13 mouse cellular contexts compared by ENCODE assay signal in genomic region chr1:73140557-73141345, GRCm38 (mm10).
DNase-seq lines count a peak whose midpoint lies in the region; ATAC-seq and TF ChIP-seq lines count a peak whose summit lies in the region.
"Had no signal": no experiment of that assay in that cellular context is flagged by ENCODE, and none has a peak within 500 bp of the region (broad histone marks: within the 10 kb centered on the region; RNA-seq: fewer than 3 reads in every experiment).

No protein-coding gene starts in this region.

- H3K27me3 ChIP-seq in forebrain, embryonic 10.5 days (ENCODE audit: poor library complexity, severe bottlenecking) = no peaks in the 10 kb centered on the region
- no peaks in the 10 kb centered on the region for H3K27me3 ChIP-seq in forebrain, embryonic 12.5 days
- no peaks in the 10 kb centered on the region for H3K27me3 ChIP-seq in midbrain, embryonic 10.5 days (ENCODE audit: low read depth, poor library complexity, severe bottlenecking)
- H3K27me3 ChIP-seq in midbrain, postnatal 0 days (ENCODE audit: insufficient read depth, low read length) = no peaks in the 10 kb centered on the region
- H3K27me3 ChIP-seq in kidney, postnatal 0 days (ENCODE audit: insufficient read depth, low read length) = no peaks in the 10 kb centered on the region
- H3K27me3 ChIP-seq: limb, embryonic 13.5 days; neural tube, embryonic 12.5 days had no signal

- no peaks in the 10 kb centered on the region for H3K9me3 ChIP-seq in forebrain, embryonic 10.5 days
- no peaks in the 10 kb centered on the region for H3K9me3 ChIP-seq in forebrain, embryonic 12.5 days
- H3K9me3 ChIP-seq in midbrain, embryonic 10.5 days (replicated peaks) = no peaks in the 10 kb centered on the region
- no peaks in the 10 kb centered on the region for H3K9me3 ChIP-seq in midbrain, postnatal 0 days (ENCODE audit: low read length)
- no peaks in the 10 kb centered on the region for H3K9me3 ChIP-seq in kidney, postnatal 0 days (replicated peaks; ENCODE audit: low read length)
- H3K9me3 ChIP-seq: G1E; limb, embryonic 13.5 days; neural tube, embryonic 12.5 days had no signal

- H3K9ac ChIP-seq in forebrain, embryonic 12.5 days = no peak overlapping the region
- H3K9ac ChIP-seq in midbrain, postnatal 0 days (replicated peaks; ENCODE audit: low read length, poor library complexity, severe bottlenecking) = no peak overlapping the region
- H3K9ac ChIP-seq in kidney, postnatal 0 days (ENCODE audit: low read depth, low read length) = no peak overlapping the region
- H3K9ac ChIP-seq: limb, embryonic 13.5 days; neural tube, embryonic 12.5 days had no signal

- WGBS in forebrain, embryonic 10.5 days = 68% methylated on average over 7 of the region's 7 CpGs
- 60% methylated on average over 7 of the region's 7 CpGs for WGBS in forebrain, embryonic 12.5 days
- WGBS in midbrain, embryonic 10.5 days = 66% methylated on average over 7 of the region's 7 CpGs
- 61% methylated on average over 7 of the region's 7 CpGs for WGBS in midbrain, postnatal 0 days
- 64% methylated on average over 7 of the region's 7 CpGs for WGBS in kidney, postnatal 0 days

- peaks cover 6% of the 10 kb centered on the region for H3K4me1 ChIP-seq in forebrain, embryonic 10.5 days
- peaks cover 7% of the 10 kb centered on the region for H3K4me1 ChIP-seq in forebrain, embryonic 12.5 days
- H3K4me1 ChIP-seq in midbrain, embryonic 10.5 days = peaks cover 9% of the 10 kb centered on the region
- 0 out of 2 replicates have a peak, but pooled peaks cover 3% of the 10 kb centered on the region for H3K4me1 ChIP-seq in midbrain, postnatal 0 days (ENCODE audit: insufficient read depth, low read length)
- H3K4me1 ChIP-seq in kidney, postnatal 0 days (replicated peaks; ENCODE audit: insufficient read depth, low read length) = no peaks in the 10 kb centered on the region
- H3K4me1 ChIP-seq: neural tube, embryonic 12.5 days had no signal

- no peak for DNase-seq in forebrain, embryonic 10.5 days (ENCODE audit: extremely low spot score, low spot score)
- no peak for DNase-seq in midbrain, embryonic 10.5 days (ENCODE audit: low spot score)
- DNase-seq in midbrain, postnatal 0 days (ENCODE audit: low spot score) = no peak
- peak; percentile 53 for DNase-seq in kidney, postnatal 0 days (ENCODE audit: low spot score)
- DNase-seq in lung, postnatal 36 days = peak; percentile 78
- no peak for DNase-seq in urinary bladder, adult 18-20 months (ENCODE audit: low spot score in 2 of 2)
- DNase-seq in right cerebral cortex, postnatal 36 days (ENCODE audit: low spot score in 2 of 2) = no peak
- DNase-seq: embryo, embryonic 11 days; right cerebral cortex, postnatal 14 days had no signal

- no peak overlapping the region for H3K4me3 ChIP-seq in forebrain, embryonic 10.5 days
- no peak overlapping the region for H3K4me3 ChIP-seq in forebrain, embryonic 12.5 days (replicated peaks)
- no peak overlapping the region for H3K4me3 ChIP-seq in midbrain, embryonic 10.5 days
- H3K4me3 ChIP-seq in midbrain, postnatal 0 days (ENCODE audit: low read depth, low read length) = no peak overlapping the region
- no peak overlapping the region for H3K4me3 ChIP-seq in kidney, postnatal 0 days (replicated peaks; ENCODE audit: low read depth, low read length)
- H3K4me3 ChIP-seq: limb, embryonic 13.5 days; neural tube, embryonic 12.5 days had no signal

- ATAC-seq in forebrain, embryonic 12.5 days (ENCODE audit: low FRiP score) = no peak
- no peak for ATAC-seq in midbrain, postnatal 0 days (ENCODE audit: low FRiP score)
- no peak for ATAC-seq in kidney, postnatal 0 days (replicated peaks; ENCODE audit: low FRiP score, low read depth)

- H3K4me2 ChIP-seq in forebrain, embryonic 12.5 days = no peak overlapping the region
- no peak overlapping the region for H3K4me2 ChIP-seq in midbrain, postnatal 0 days (ENCODE audit: low read depth, low read length, poor library complexity, severe bottlenecking)
- no peak overlapping the region for H3K4me2 ChIP-seq in kidney, postnatal 0 days (ENCODE audit: low read length)
- H3K4me2 ChIP-seq: limb, embryonic 13.5 days; neural tube, embryonic 12.5 days had no signal

- peak overlapping the region; percentile 53; the same call in 1 of the 2 replicates for H3K27ac ChIP-seq in forebrain, embryonic 10.5 days
- H3K27ac ChIP-seq in forebrain, embryonic 12.5 days = no peak overlapping the region
- H3K27ac ChIP-seq in midbrain, embryonic 10.5 days (replicated peaks) = peak overlapping the region; percentile 46; the same call in 1 of the 2 replicates
- no peak overlapping the region for H3K27ac ChIP-seq in midbrain, postnatal 0 days (ENCODE audit: low read depth, low read length)
- H3K27ac ChIP-seq in kidney, postnatal 0 days = no peak overlapping the region
- H3K27ac ChIP-seq: limb, embryonic 13.5 days; neural tube, embryonic 12.5 days had no signal

- TF ChIP-seq CTCF in midbrain, postnatal 0 days (IDR thresholded peaks at IDR 0.05) = no peak
- TF ChIP-seq CTCF in kidney, postnatal 0 days (IDR thresholded peaks at IDR 0.05; ENCODE audit: low read depth) = no peak

- H3K36me3 ChIP-seq in forebrain, embryonic 10.5 days (replicated peaks) = no peaks in the 10 kb centered on the region
- H3K36me3 ChIP-seq in forebrain, embryonic 12.5 days (replicated peaks) = no peaks in the 10 kb centered on the region
- H3K36me3 ChIP-seq in midbrain, embryonic 10.5 days = no peaks in the 10 kb centered on the region
- no peaks in the 10 kb centered on the region for H3K36me3 ChIP-seq in midbrain, postnatal 0 days (ENCODE audit: insufficient read depth, low read length)
- no peaks in the 10 kb centered on the region for H3K36me3 ChIP-seq in kidney, postnatal 0 days (ENCODE audit: insufficient read depth, low read length)
- H3K36me3 ChIP-seq: G1E; limb, embryonic 13.5 days; neural tube, embryonic 12.5 days had no signal

Comparison
In these comparisons a context has a peak if more than half of its experiments do, and no peak if none do; other contexts are left out.
1. H3K27ac ChIP-seq: peak in forebrain, embryonic 10.5 days (single experiment) and midbrain, embryonic 10.5 days (single experiment); none in forebrain, embryonic 12.5 days (single experiment), midbrain, postnatal 0 days (single experiment) and kidney, postnatal 0 days (single experiment).
2. DNase-seq: peak in kidney, postnatal 0 days (single experiment) and lung, postnatal 36 days (single experiment); none in forebrain, embryonic 10.5 days (single experiment), midbrain, embryonic 10.5 days (single experiment), midbrain, postnatal 0 days (single experiment), urinary bladder, adult 18-20 months (0 of 2) and right cerebral cortex, postnatal 36 days (0 of 2).